Mouse (Mus musculus): ENCODE measurements around the gene Ccn5. TPM values are rescaled to one million over a fixed set of nuclear protein-coding genes. Genes with fewer than 3 reads are reported as not detected.

The Ccn5 gene
- total and polyA plus RNA-seq, 3 experiments, result not detected

- no peak for DNase-seq (ENCODE audit: low read depth, low spot score)
- Histone ChIP-seq H3K4me3 (ENCODE audit: control insufficient read depth in 1 of 2, insufficient read depth in 1 of 2, low read depth in 2 of 2, low read length in 2 of 2) (no peak overlapping the region), H3K9ac (ENCODE audit: control insufficient read depth, low read depth, low read length, poor library complexity, severe bottlenecking) (no peak overlapping the region), H3K27me3 (ENCODE audit: control insufficient read depth in 1 of 2, insufficient read depth in 2 of 2, low read length in 2 of 2) (no peaks in the 10 kb centered on the region; a peak in 1 of 4 replicates), H3K27ac (ENCODE audit: control insufficient read depth, low read depth, low read length) (no peak overlapping the region), H3K36me3 (ENCODE audit: control insufficient read depth in 1 of 2, insufficient read depth in 2 of 2, low read length in 2 of 2) (no peaks in the 10 kb centered on the region), H3K9me3 (replicated peaks; ENCODE audit: insufficient read depth, low read length) (no peaks in the 10 kb centered on the region), H3K79me2 (ENCODE audit: control insufficient read depth, insufficient read depth, low read length, poor library complexity) (no peaks in the 10 kb centered on the region), H3K4me1 (ENCODE audit: control insufficient read depth in 1 of 2, insufficient read depth in 2 of 2, low read length in 2 of 2) (no peaks in the 10 kb centered on the region)
- TF ChIP-seq MYC (IDR thresholded peaks at IDR 0.05; ENCODE audit: low read depth, low read length) (no peak), ETS1 (IDR thresholded peaks at IDR 0.05; ENCODE audit: low read depth, low read length) (no peak), KAT2A (conservative IDR thresholded peaks at IDR 0.05; ENCODE audit: low read depth, low read length) (no peak), USF1 (IDR thresholded peaks at IDR 0.05; ENCODE audit: low read depth, low read length) (no peak), E2F4 (IDR thresholded peaks at IDR 0.05; ENCODE audit: borderline replicate concordance, low read depth, low read length) (no peak), UBTF (IDR thresholded peaks at IDR 0.05; ENCODE audit: borderline replicate concordance, insufficient read depth, low read depth, low read length) (no peak), NELFE (IDR thresholded peaks at IDR 0.05; ENCODE audit: low read depth, low read length) (no peak), TCF12 (IDR thresholded peaks at IDR 0.05; ENCODE audit: low read depth, low read length) (no peak), POLR2A (IDR thresholded peaks at IDR 0.05; ENCODE audit: control insufficient read depth in 1 of 2, insufficient read depth in 1 of 2, low read depth in 1 of 2, low read length in 2 of 2, poor library complexity in 1 of 2) (no peak)
These were observed 60.2 kb downstream of the Ccn5 start for GRCm38 (mm10) chr2:163880891-163881290.

Other genes starting within 250 kb of the Ccn5 start
- gene Ttpal, start 218.5 kb upstream of the Ccn5 start, total RNA-seq (2012; rRNA removed), result 17.1 and 20.4 TPM in 2 replicates
- 10 to 100 TPM in 1 of 2 experiments, not detected in 1; 18.9 TPM for gene Ttpal, start 218.5 kb upstream of the Ccn5 start, polyA plus RNA-seq (2012; ENCODE audit: insufficient read depth in 1 of 2, insufficient read length in 2 of 2, low read depth in 1 of 2, low replicate concordance in 2 of 2, missing spikeins in 1 of 2)
- 326 and 348 TPM in 2 replicates for gene Serinc3, start 175.7 kb upstream of the Ccn5 start, total RNA-seq (2012; rRNA removed)
- 100 to 1,000 TPM; 637 to 650 TPM for gene Serinc3, start 175.7 kb upstream of the Ccn5 start, polyA plus RNA-seq (2012; ENCODE audit: insufficient read depth in 1 of 2, insufficient read length in 2 of 2, low read depth in 1 of 2, low replicate concordance in 2 of 2, missing spikeins in 1 of 2)
- 74.6 and 79.5 TPM in 2 replicates for gene Pkig, start 162.5 kb upstream of the Ccn5 start, total RNA-seq (2012; rRNA removed)
- 100 to 1,000 TPM in 1 of 2 experiments, not detected in 1; 160 TPM for gene Pkig, start 162.5 kb upstream of the Ccn5 start, polyA plus RNA-seq (2012; ENCODE audit: insufficient read depth in 1 of 2, insufficient read length in 2 of 2, low read depth in 1 of 2, low replicate concordance in 2 of 2, missing spikeins in 1 of 2)
- 35.1 and 36.7 TPM in 2 replicates for gene Ada, start 70.6 kb upstream of the Ccn5 start, total RNA-seq (2012; rRNA removed)
- 10 to 100 TPM in 1 of 2 experiments, not detected in 1; 36.5 TPM for gene Ada, start 70.6 kb upstream of the Ccn5 start, polyA plus RNA-seq (2012; ENCODE audit: insufficient read depth in 1 of 2, insufficient read length in 2 of 2, low read depth in 1 of 2, low replicate concordance in 2 of 2, missing spikeins in 1 of 2)
- not detected in 2 replicates for gene Kcnk15, start 32.8 kb downstream of the Ccn5 start, total RNA-seq (2012; rRNA removed)
- not detected for gene Kcnk15, start 32.8 kb downstream of the Ccn5 start, polyA plus RNA-seq (2012; ENCODE audit: insufficient read depth in 1 of 2, insufficient read length in 2 of 2, low read depth in 1 of 2, low replicate concordance in 2 of 2, missing spikeins in 1 of 2)
- not detected in 2 replicates for gene Rims4, start 97.8 kb downstream of the Ccn5 start, total RNA-seq (2012; rRNA removed)
- gene Rims4, start 97.8 kb downstream of the Ccn5 start, polyA plus RNA-seq (2012; ENCODE audit: insufficient read depth in 1 of 2, insufficient read length in 2 of 2, low read depth in 1 of 2, low replicate concordance in 2 of 2, missing spikeins in 1 of 2), result not detected
- gene Ywhab, start 174.1 kb downstream of the Ccn5 start, total RNA-seq (2012; rRNA removed), result 71.4 and 76.3 TPM in 2 replicates
- gene Ywhab, start 174.1 kb downstream of the Ccn5 start, polyA plus RNA-seq (2012; ENCODE audit: insufficient read depth in 1 of 2, insufficient read length in 2 of 2, low read depth in 1 of 2, low replicate concordance in 2 of 2, missing spikeins in 1 of 2), result 100 to 1,000 TPM; 179 to 717 TPM
- gene Pabpc1l, start 204.6 kb downstream of the Ccn5 start, total RNA-seq (2012; rRNA removed), result 0.27 and 0.29 TPM in 2 replicates
- under 1 TPM in 1 of 2 experiments, not detected in 1; 0.40 TPM for gene Pabpc1l, start 204.6 kb downstream of the Ccn5 start, polyA plus RNA-seq (2012; ENCODE audit: insufficient read depth in 1 of 2, insufficient read length in 2 of 2, low read depth in 1 of 2, low replicate concordance in 2 of 2, missing spikeins in 1 of 2)
- 41.8 and 46.8 TPM in 2 replicates for gene Stk4, start 249.5 kb downstream of the Ccn5 start, total RNA-seq (2012; rRNA removed)
- gene Stk4, start 249.5 kb downstream of the Ccn5 start, polyA plus RNA-seq (2012; ENCODE audit: insufficient read depth in 1 of 2, insufficient read length in 2 of 2, low read depth in 1 of 2, low replicate concordance in 2 of 2, missing spikeins in 1 of 2), result 10 to 100 TPM in 1 of 2 experiments, not detected in 1; 56.1 TPM